Mouse (Mus musculus): ENCODE results near the gene Sec63. TPM values are rescaled to one million over a fixed set of nuclear protein-coding genes. Genes with fewer than 3 reads are reported as not detected.

Sec63 gene
- polyA plus RNA-seq, 1 experiment = 46.8 TPM

DNA sequence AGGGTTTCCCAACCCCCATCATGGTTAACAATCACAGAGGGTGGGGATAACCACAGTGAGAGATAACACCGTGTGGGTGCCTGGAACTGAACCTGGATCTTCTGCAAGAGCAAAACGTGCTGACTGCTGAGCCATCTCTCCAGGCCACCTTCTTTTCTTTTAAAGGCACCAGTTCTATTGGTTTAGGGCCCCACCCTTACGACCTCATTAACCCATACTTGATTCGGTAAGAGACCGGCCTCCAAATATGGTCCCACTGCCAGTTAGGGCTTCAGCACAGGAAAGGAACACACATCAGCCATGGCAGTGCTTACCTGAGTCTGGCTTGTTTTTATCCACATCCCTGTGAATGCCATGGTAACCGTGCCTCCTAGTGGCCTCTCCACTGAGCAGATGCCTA lies 108.2 kb downstream of the Sec63 start:
- DNase-seq = no peak
- no peaks in the 10 kb centered on the region for H3K4me1 ChIP-seq (ENCODE audit: control insufficient read depth, insufficient read depth, low read length)
- no peaks in the 10 kb centered on the region for H3K27me3 ChIP-seq (ENCODE audit: control insufficient read depth, insufficient read depth, low read length)
- no peak overlapping the region for H3K4me3 ChIP-seq (replicated peaks; ENCODE audit: insufficient read depth, low read depth, low read length)
- TF ChIP-seq CTCF (IDR thresholded peaks at IDR 0.05; ENCODE audit: borderline replicate concordance, insufficient read depth, low read depth, low read length) (no peak), POLR2A (IDR thresholded peaks at IDR 0.05; ENCODE audit: borderline replicate concordance, insufficient read depth, low read length) (no peak)
- no peak overlapping the region for H3K27ac ChIP-seq (ENCODE audit: insufficient read depth, low read length)
- 79% methylated on average over 6 of the region's 6 CpGs for WGBS

DNA sequence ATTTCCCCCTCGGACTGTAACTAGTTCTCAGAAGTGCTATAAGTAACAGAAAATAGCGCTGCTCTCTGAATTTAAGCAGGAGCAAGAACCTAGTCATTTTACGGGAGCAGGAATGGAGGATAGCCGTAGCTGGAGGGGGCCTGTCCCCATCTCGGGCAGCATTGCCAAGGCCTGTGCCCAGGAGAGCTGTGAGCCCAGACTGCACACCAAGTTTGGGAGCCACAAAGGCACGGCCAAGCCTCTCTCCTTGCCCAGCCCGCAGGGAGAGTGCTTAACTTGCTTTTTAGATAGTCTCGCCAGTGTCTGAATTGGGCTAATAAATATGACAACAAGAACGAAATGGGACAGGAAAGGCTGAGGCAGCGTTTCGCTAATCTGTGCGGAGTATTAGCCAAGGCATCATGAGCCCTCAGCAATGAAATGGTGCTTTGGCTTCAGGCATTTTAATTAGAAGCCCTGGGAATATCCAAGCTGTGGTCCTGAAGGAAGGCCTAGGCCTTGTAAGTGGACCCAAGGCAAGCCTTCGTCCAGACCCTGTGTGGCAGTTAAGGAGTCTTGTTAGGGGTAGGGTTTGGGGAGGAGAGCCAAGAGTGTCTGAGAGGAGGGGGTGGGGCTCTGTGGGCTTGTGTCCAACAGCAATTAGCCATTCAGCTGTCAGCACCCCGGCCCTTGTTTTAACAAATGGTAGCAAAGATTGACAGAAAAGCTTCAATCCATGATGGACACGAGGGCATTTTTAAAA lies 111.1 kb downstream of the Sec63 start:
- Histone ChIP-seq H3K4me1 (ENCODE audit: control insufficient read depth, insufficient read depth, low read length) (no peaks in the 10 kb centered on the region), H3K4me3 (replicated peaks; ENCODE audit: insufficient read depth, low read depth, low read length) (no peak overlapping the region), H3K27me3 (ENCODE audit: control insufficient read depth, insufficient read depth, low read length) (no peaks in the 10 kb centered on the region), H3K27ac (ENCODE audit: insufficient read depth, low read length) (no peak overlapping the region)
- DNase-seq = peak in 1 of 2 experiments; percentile 4
- TF ChIP-seq POLR2A (IDR thresholded peaks at IDR 0.05; ENCODE audit: borderline replicate concordance, insufficient read depth, low read length) = no peak
- no peak for TF ChIP-seq CTCF (IDR thresholded peaks at IDR 0.05; ENCODE audit: borderline replicate concordance, insufficient read depth, low read depth, low read length)
- 38% methylated on average over 15 of the region's 15 CpGs for WGBS

DNA sequence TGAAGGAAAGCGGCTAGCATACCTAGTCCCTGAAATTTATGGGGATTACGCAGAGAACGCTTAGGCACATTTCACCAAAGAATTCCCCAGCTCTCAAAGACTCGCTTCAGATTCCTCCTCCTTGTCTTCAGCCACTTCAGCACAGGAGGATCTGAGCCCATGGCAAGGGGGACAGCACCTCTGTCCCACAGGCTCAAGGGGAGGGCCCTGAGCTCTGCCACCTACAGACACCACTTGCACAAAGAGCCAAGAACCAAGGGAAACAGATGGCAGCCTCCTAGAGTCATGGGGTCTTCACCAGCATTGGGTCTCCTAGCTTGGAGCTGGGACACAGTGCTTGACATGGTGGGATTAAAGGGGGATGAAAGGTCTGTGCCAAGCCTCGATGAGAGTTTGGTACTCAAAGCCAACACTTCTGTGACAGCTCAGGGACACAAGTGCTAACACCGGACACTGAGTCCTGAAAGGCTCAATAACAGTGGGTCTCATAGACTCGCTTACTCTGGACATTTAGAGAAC lies 111.8 kb downstream of the Sec63 start:
- DNase-seq = no peak
- Histone ChIP-seq H3K27ac (ENCODE audit: insufficient read depth, low read length) (no peak overlapping the region), H3K4me1 (ENCODE audit: control insufficient read depth, insufficient read depth, low read length) (no peaks in the 10 kb centered on the region), H3K4me3 (replicated peaks; ENCODE audit: insufficient read depth, low read depth, low read length) (no peak overlapping the region), H3K27me3 (ENCODE audit: control insufficient read depth, insufficient read depth, low read length) (no peaks in the 10 kb centered on the region)
- 59% methylated on average over 7 of the region's 7 CpGs for WGBS
- TF ChIP-seq POLR2A (IDR thresholded peaks at IDR 0.05; ENCODE audit: borderline replicate concordance, insufficient read depth, low read length) (no peak), CTCF (IDR thresholded peaks at IDR 0.05; ENCODE audit: borderline replicate concordance, insufficient read depth, low read depth, low read length) (no peak)

DNA sequence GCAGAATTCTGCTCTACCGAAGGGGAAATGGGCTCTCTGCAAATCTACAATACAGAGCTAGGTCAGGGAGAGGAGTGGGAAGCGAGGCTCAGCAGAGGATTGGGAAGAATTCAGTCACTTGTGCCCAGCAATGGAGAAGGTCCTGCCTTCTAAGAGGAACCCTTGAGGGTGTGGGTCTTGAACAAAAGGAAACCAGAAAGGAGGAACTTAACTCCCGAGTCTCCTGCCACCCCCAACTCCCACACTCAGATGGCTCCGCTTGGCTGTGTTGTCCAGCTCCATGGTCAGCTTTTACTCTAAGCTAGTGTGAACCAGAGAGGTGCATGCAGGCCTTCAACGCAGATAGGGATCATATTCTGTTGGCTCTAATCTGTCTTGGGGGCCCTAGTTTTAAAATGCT lies 114.9 kb downstream of the Sec63 start:
- DNase-seq = no peak
- 83% methylated on average over 5 of the region's 5 CpGs for WGBS
- Histone ChIP-seq H3K27me3 (ENCODE audit: control insufficient read depth, insufficient read depth, low read length) (no peaks in the 10 kb centered on the region), H3K4me1 (ENCODE audit: control insufficient read depth, insufficient read depth, low read length) (no peaks in the 10 kb centered on the region), H3K4me3 (replicated peaks; ENCODE audit: insufficient read depth, low read depth, low read length) (no peak overlapping the region), H3K27ac (ENCODE audit: insufficient read depth, low read length) (no peak overlapping the region)
- TF ChIP-seq POLR2A (IDR thresholded peaks at IDR 0.05; ENCODE audit: borderline replicate concordance, insufficient read depth, low read length) (no peak), CTCF (IDR thresholded peaks at IDR 0.05; ENCODE audit: borderline replicate concordance, insufficient read depth, low read depth, low read length) (no peak)

DNA sequence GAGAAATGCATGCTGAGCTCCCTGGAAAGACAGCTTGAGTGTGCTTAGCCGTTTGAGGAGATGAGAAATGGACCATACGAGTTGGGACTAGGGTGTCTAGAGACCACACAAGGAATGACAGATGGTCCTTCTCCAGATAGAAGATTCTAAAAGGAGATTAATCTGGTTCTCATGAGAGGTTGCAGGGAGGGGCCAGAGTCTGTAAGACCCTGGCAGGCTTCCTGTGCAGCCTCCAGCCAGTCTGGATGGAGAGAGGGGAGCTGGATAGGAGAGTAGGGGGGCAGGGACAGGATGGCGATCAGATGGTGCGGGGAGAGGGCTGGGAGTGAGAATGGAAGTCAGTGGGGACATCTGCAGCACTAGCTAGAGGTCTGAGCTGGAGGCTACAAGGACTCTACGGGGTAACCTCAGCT lies 118.0 kb downstream of the Sec63 start:
- WGBS = 21% methylated on average over 5 of the region's 5 CpGs
- DNase-seq = no peak
- Histone ChIP-seq H3K4me1 (ENCODE audit: control insufficient read depth, insufficient read depth, low read length) (no peaks in the 10 kb centered on the region), H3K27me3 (ENCODE audit: control insufficient read depth, insufficient read depth, low read length) (no peaks in the 10 kb centered on the region), H3K27ac (ENCODE audit: insufficient read depth, low read length) (no peak overlapping the region), H3K4me3 (replicated peaks; ENCODE audit: insufficient read depth, low read depth, low read length) (no peak overlapping the region)
- TF ChIP-seq CTCF (IDR thresholded peaks at IDR 0.05; ENCODE audit: borderline replicate concordance, insufficient read depth, low read depth, low read length) (no peak), POLR2A (IDR thresholded peaks at IDR 0.05; ENCODE audit: borderline replicate concordance, insufficient read depth, low read length) (no peak)

DNA sequence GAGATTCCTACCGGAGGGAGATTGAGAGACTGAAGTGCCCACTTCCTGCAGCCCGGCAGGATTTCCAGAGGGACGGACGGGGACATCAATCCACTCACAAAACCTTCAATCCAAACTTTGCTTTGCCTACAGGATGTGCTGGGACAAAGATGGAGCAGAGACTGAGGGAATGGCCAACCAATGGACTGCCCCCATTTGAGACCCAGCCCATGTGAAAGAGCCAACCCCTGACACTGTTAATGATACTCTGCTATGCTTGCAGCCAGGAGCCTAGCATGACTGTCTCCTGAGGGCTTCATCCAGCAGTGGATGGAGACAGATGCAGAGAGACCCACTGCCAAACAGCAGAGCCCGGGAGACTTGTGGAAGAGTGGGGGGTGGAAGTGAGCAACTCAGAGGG lies 118.4 kb downstream of the Sec63 start:
- Histone ChIP-seq H3K27me3 (ENCODE audit: control insufficient read depth, insufficient read depth, low read length) (no peaks in the 10 kb centered on the region), H3K4me3 (replicated peaks; ENCODE audit: insufficient read depth, low read depth, low read length) (no peak overlapping the region), H3K4me1 (ENCODE audit: control insufficient read depth, insufficient read depth, low read length) (no peaks in the 10 kb centered on the region), H3K27ac (ENCODE audit: insufficient read depth, low read length) (no peak overlapping the region)
- no peak for TF ChIP-seq CTCF (IDR thresholded peaks at IDR 0.05; ENCODE audit: borderline replicate concordance, insufficient read depth, low read depth, low read length)
- TF ChIP-seq POLR2A (IDR thresholded peaks at IDR 0.05; ENCODE audit: borderline replicate concordance, insufficient read depth, low read length) = no peak
- WGBS = 34% methylated on average over 5 of the region's 5 CpGs
- DNase-seq = no peak

Other genes with a start within 250 kb of the Sec63 start
- 0.14 and 0.20 TPM in 2 replicates for gene Nr2e1, start 177.9 kb upstream of the Sec63 start, polyA plus RNA-seq (2012; rRNA removed)
- gene Ostm1, start 177.7 kb upstream of the Sec63 start, polyA plus RNA-seq (2012; rRNA removed) = 40.1 and 41.7 TPM in 2 replicates
- 0.82 and 0.98 TPM in 2 replicates for gene Scml4, start 98.9 kb downstream of the Sec63 start, polyA plus RNA-seq (2012; rRNA removed)

Data from cerebellum, adult 2 months (tissue).